Mouse (Mus musculus) testis, adult 2 months (tissue): ENCODE data around the gene Caskin2.

Experiments
- CTCF ChIP-seq: fragments of 200-500 bp; IDR thresholded peaks from 2 replicates; pipeline ENCODE4 v1.5.1; 2012; ENCODE audit warnings: low read depth, mild to moderate bottlenecking, inconsistent platforms, low read length, moderate library complexity; ENCODE audit not compliant: control insufficient read depth, insufficient read depth, insufficient replicate concordance
- POLR2A ChIP-seq: fragments of 200-500 bp; IDR thresholded peaks from 2 replicates; pipeline ENCODE4 v1.6.1; 2012; ENCODE audit warnings: low read depth, mild to moderate bottlenecking, inconsistent platforms, low read length, moderate library complexity; ENCODE audit not compliant: control insufficient read depth

- no peak for TF ChIP-seq CTCF
- no peak for TF ChIP-seq POLR2A
These were observed 5.5 kb downstream of the Caskin2 start for GRCm38 (mm10) chr11:115807971-115808370.
